Comparison of ENCODE assay signal across 22 mouse cellular contexts in genomic region chr17:48043154-48043880, GRCm38 (mm10). TPM values are rescaled to one million over a fixed set of nuclear protein-coding genes. Genes with fewer than 3 reads are reported as not detected.
DNase-seq lines count a peak whose midpoint lies in the region; ATAC-seq and TF ChIP-seq lines count a peak whose summit lies in the region.
"Had no signal": no experiment of that assay in that cellular context is flagged by ENCODE, and none has a peak within 500 bp of the region (broad histone marks: within the 10 kb centered on the region; RNA-seq: fewer than 3 reads in every experiment).

No protein-coding gene starts in this region.

- peak; percentile 55 for TF ChIP-seq CTCF in intestine, postnatal 0 days (IDR thresholded peaks at IDR 0.05; ENCODE audit: low read depth)
- TF ChIP-seq CTCF in lung, postnatal 0 days (IDR thresholded peaks at IDR 0.05) = peak; percentile 50

- H3K4me3 ChIP-seq in intestine, postnatal 0 days (ENCODE audit: low read depth, low read length) = no peak overlapping the region
- no peak overlapping the region for H3K4me3 ChIP-seq in intestine, embryonic 15.5 days (replicated peaks)
- H3K4me3 ChIP-seq in lung, postnatal 0 days (ENCODE audit: low read depth, low read length) = no peak overlapping the region
- H3K4me3 ChIP-seq: forebrain, embryonic 10.5 days; heart, embryonic 15.5 days; limb, embryonic 15.5 days; megakaryocyte, embryonic 14.5 days; neural tube, embryonic 13.5 days had no signal

- no peak overlapping the region for H3K9ac ChIP-seq in intestine, postnatal 0 days (ENCODE audit: low read depth, low read length)
- H3K9ac ChIP-seq in intestine, embryonic 15.5 days = no peak overlapping the region
- H3K9ac ChIP-seq in lung, postnatal 0 days (replicated peaks; ENCODE audit: low read depth) = no peak overlapping the region
- H3K9ac ChIP-seq: heart, embryonic 15.5 days; hindbrain, embryonic 14.5 days; limb, embryonic 15.5 days; neural tube, embryonic 13.5 days had no signal

- 73% methylated on average over 5 of the region's 5 CpGs for WGBS in intestine, postnatal 0 days
- 64% methylated on average over 5 of the region's 5 CpGs for WGBS in intestine, embryonic 15.5 days
- 62% methylated on average over 5 of the region's 5 CpGs for WGBS in lung, postnatal 0 days

- peak; percentile 81 for DNase-seq in lung, postnatal 0 days (ENCODE audit: low spot score)
- no peak for DNase-seq in lung, postnatal 4 days
- peak; percentile 21 for DNase-seq in ES-CJ7 (ENCODE audit: low read depth, low spot score)
- DNase-seq in adrenal gland, adult (ENCODE audit: inconsistent age in 2 of 2, low spot score in 1 of 2) = no peak
- no peak for DNase-seq in urinary bladder, postnatal 25 days (ENCODE audit: low spot score)
- DNase-seq: adrenal gland, adult 2 months; cerebellum, adult 11 months; cerebellum, postnatal 36 days; kidney, adult 8-10 months had no signal

- peak; percentile 45 for TF ChIP-seq EP300 in lung, postnatal 0 days (IDR thresholded peaks at IDR 0.05)

- 0 out of 2 replicates have a peak, but pooled peaks cover 2% of the 10 kb centered on the region for H3K4me1 ChIP-seq in intestine, postnatal 0 days (replicated peaks; ENCODE audit: control insufficient read depth, insufficient read depth, low read length)
- peaks cover 21% of the 10 kb centered on the region for H3K4me1 ChIP-seq in intestine, embryonic 15.5 days (replicated peaks)
- H3K4me1 ChIP-seq in lung, postnatal 0 days (ENCODE audit: insufficient read depth, low read depth, low read length) = peaks cover 5% of the 10 kb centered on the region; the same call in 1 of the 2 replicates

- H3K27ac ChIP-seq in intestine, postnatal 0 days (ENCODE audit: low read depth, low read length) = no peak overlapping the region
- H3K27ac ChIP-seq in intestine, embryonic 15.5 days = no peak overlapping the region
- no peak overlapping the region for H3K27ac ChIP-seq in lung, postnatal 0 days (ENCODE audit: low read length)
- H3K27ac ChIP-seq: heart, embryonic 15.5 days; hindbrain, embryonic 14.5 days; neural tube, embryonic 13.5 days had no signal

- no peaks in the 10 kb centered on the region for H3K36me3 ChIP-seq in intestine, postnatal 0 days (ENCODE audit: control insufficient read depth, insufficient read depth)
- no peaks in the 10 kb centered on the region for H3K36me3 ChIP-seq in intestine, embryonic 15.5 days
- no peaks in the 10 kb centered on the region for H3K36me3 ChIP-seq in lung, postnatal 0 days (ENCODE audit: insufficient read depth, low read length)
- H3K36me3 ChIP-seq: forebrain, embryonic 10.5 days; heart, embryonic 15.5 days; limb, embryonic 15.5 days; neural tube, embryonic 13.5 days had no signal

- H3K9me3 ChIP-seq in intestine, postnatal 0 days (ENCODE audit: control insufficient read depth) = no peaks in the 10 kb centered on the region
- no peaks in the 10 kb centered on the region for H3K9me3 ChIP-seq in intestine, embryonic 15.5 days
- H3K9me3 ChIP-seq in lung, postnatal 0 days (ENCODE audit: low read length) = no peaks in the 10 kb centered on the region
- H3K9me3 ChIP-seq: heart, embryonic 15.5 days; limb, embryonic 15.5 days; megakaryocyte, embryonic 14.5 days; neural tube, embryonic 13.5 days had no signal

- no peaks in the 10 kb centered on the region for H3K27me3 ChIP-seq in intestine, postnatal 0 days (replicated peaks; ENCODE audit: control insufficient read depth, insufficient read depth, low read length)
- H3K27me3 ChIP-seq in intestine, embryonic 15.5 days (replicated peaks) = no peaks in the 10 kb centered on the region
- H3K27me3 ChIP-seq in lung, postnatal 0 days (replicated peaks; ENCODE audit: insufficient read depth, low read length) = no peaks in the 10 kb centered on the region
- H3K27me3 ChIP-seq: heart, embryonic 15.5 days; limb, embryonic 15.5 days had no signal

- H3K4me2 ChIP-seq in intestine, postnatal 0 days (replicated peaks; ENCODE audit: low read depth) = no peak overlapping the region
- no peak overlapping the region; the same call in 1 of the 2 replicates for H3K4me2 ChIP-seq in intestine, embryonic 15.5 days (replicated peaks)
- H3K4me2 ChIP-seq in lung, postnatal 0 days (replicated peaks; ENCODE audit: low read depth, low read length) = no peak overlapping the region
- H3K4me2 ChIP-seq: heart, embryonic 15.5 days; hindbrain, embryonic 14.5 days; limb, embryonic 15.5 days; neural tube, embryonic 13.5 days had no signal

- no peak for ATAC-seq in intestine, postnatal 0 days
- ATAC-seq in intestine, embryonic 15.5 days = no peak
- peak; percentile 49 for ATAC-seq in lung, postnatal 0 days
- peak; percentile 65 for ATAC-seq in monocyte, adult 5-6 weeks (replicated peaks; ENCODE audit: insufficient number of reproducible peaks, low FRiP score, low TSS enrichment, poor library complexity, severe bottlenecking)

RNA-seq across cellular contexts. Expression of gene 1700122O11Rik, which starts 5.2 kb away (rescaled TPM):
- polyA plus RNA-seq in intestine, postnatal 0 days (2015; fragmentation: Nextera tagmentation; extraction: Ambion mirVana) = not detected in 2 replicates
- not detected in 2 replicates for polyA plus RNA-seq in intestine, embryonic 15.5 days (2015; fragmentation: Nextera tagmentation; extraction: Ambion mirVana)
- polyA plus RNA-seq in lung, postnatal 0 days (2015; fragmentation: Nextera tagmentation; extraction: Ambion mirVana) = not detected in 2 replicates
- total RNA-seq in monocyte, adult 5-6 weeks (2017) = not detected in 3 replicates
- total RNA-seq: adrenal gland, adult 2 months; gastrocnemius, postnatal 4 days; layer of hippocampus, adult 18-20 months had no signal
- polyA plus RNA-seq: adrenal gland, adult 2 months; embryonic facial prominence, embryonic 14.5 days; forebrain, embryonic 10.5 days; heart, embryonic 15.5 days; hindbrain, embryonic 14.5 days; limb, embryonic 15.5 days; neural tube, embryonic 13.5 days; thymus, postnatal 0 days had no signal

RNA-seq across cellular contexts. Expression of gene 1700067P10Rik, which starts 45.8 kb away (rescaled TPM):
- not detected in 2 replicates for polyA plus RNA-seq in intestine, postnatal 0 days (2015; fragmentation: Nextera tagmentation; extraction: Ambion mirVana)
- not detected in 2 replicates for polyA plus RNA-seq in intestine, embryonic 15.5 days (2015; fragmentation: Nextera tagmentation; extraction: Ambion mirVana)
- polyA plus RNA-seq in lung, postnatal 0 days (2015; fragmentation: Nextera tagmentation; extraction: Ambion mirVana) = not detected in 2 replicates
- total RNA-seq in monocyte, adult 5-6 weeks (2017) = not detected in 3 replicates
- total RNA-seq: adrenal gland, adult 2 months; gastrocnemius, postnatal 4 days; layer of hippocampus, adult 18-20 months had no signal
- polyA plus RNA-seq: adrenal gland, adult 2 months; embryonic facial prominence, embryonic 14.5 days; forebrain, embryonic 10.5 days; heart, embryonic 15.5 days; hindbrain, embryonic 14.5 days; limb, embryonic 15.5 days; neural tube, embryonic 13.5 days; thymus, postnatal 0 days had no signal

Comparison
In these comparisons a context has a peak if more than half of its experiments do, and no peak if none do; other contexts are left out.
1. DNase-seq: peak in lung, postnatal 0 days (single experiment) and ES-CJ7 (single experiment); none in lung, postnatal 4 days (0 of 2), adrenal gland, adult (0 of 2) and urinary bladder, postnatal 25 days (single experiment).
2. ATAC-seq: peak in lung, postnatal 0 days (single experiment) and monocyte, adult 5-6 weeks (single experiment); none in intestine, postnatal 0 days (single experiment) and intestine, embryonic 15.5 days (single experiment).